Comparison of ENCODE assay signal across 25 mouse cellular contexts in the genomic region with DNA sequence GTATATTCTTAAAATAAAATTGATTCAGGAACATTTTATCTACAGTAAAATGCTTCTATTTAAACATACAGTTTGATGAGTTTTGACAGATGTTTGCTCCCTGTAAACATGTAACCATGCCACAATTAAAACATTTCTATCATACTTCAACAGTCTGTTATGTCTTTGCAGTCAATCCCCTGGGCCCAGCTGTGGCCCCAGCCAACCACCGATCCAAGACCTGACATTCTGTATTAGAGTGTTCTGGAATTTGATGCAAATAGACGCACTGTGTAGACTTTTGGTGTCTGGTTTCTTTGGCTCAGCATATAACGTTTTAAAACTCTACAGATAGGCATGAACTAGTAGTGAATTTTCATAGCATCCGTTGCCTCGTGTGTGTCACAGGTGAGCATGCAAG.
DNase-seq lines count a peak whose midpoint lies in the region; ATAC-seq and TF ChIP-seq lines count a peak whose summit lies in the region.
"Had no signal": no experiment of that assay in that cellular context is flagged by ENCODE, and none has a peak within 500 bp of the region (broad histone marks: within the 10 kb centered on the region; RNA-seq: fewer than 3 reads in every experiment).

No protein-coding gene starts in this region.

- intact Hi-C loops in gastrocnemius, postnatal 36 days (cut with DNase I), result no loop called here

- H3K27ac ChIP-seq in lung, embryonic 14.5 days (ENCODE audit: low read depth), result peak overlapping the region; percentile 46; the same call in 1 of the 2 replicates
- no peak overlapping the region for H3K27ac ChIP-seq in embryonic facial prominence, embryonic 13.5 days
- H3K27ac ChIP-seq in embryonic facial prominence, embryonic 15.5 days (replicated peaks), result no peak overlapping the region
- H3K27ac ChIP-seq: forebrain, embryonic 10.5 days; forebrain, embryonic 13.5 days; heart, adult 2 months; heart, embryonic 10.5 days; heart, embryonic 13.5 days; hindbrain, embryonic 14.5 days; hindbrain, postnatal 0 days had no signal

- H3K9ac ChIP-seq in lung, embryonic 14.5 days, result no peak overlapping the region
- no peak overlapping the region for H3K9ac ChIP-seq in embryonic facial prominence, embryonic 13.5 days
- no peak overlapping the region for H3K9ac ChIP-seq in embryonic facial prominence, embryonic 15.5 days
- H3K9ac ChIP-seq: forebrain, embryonic 13.5 days; heart, embryonic 13.5 days; hindbrain, embryonic 14.5 days had no signal

- H3K9me3 ChIP-seq in lung, embryonic 14.5 days (ENCODE audit: low read depth, low read length), result no peaks in the 10 kb centered on the region
- peaks cover 3% of the 10 kb centered on the region; the same call in 1 of the 2 replicates for H3K9me3 ChIP-seq in embryonic facial prominence, embryonic 13.5 days
- no peaks in the 10 kb centered on the region for H3K9me3 ChIP-seq in embryonic facial prominence, embryonic 15.5 days (replicated peaks)
- H3K9me3 ChIP-seq: forebrain, embryonic 13.5 days; heart, embryonic 10.5 days; heart, embryonic 13.5 days had no signal

- H3K36me3 ChIP-seq in lung, embryonic 14.5 days (ENCODE audit: insufficient read depth), result no peaks in the 10 kb centered on the region
- H3K36me3 ChIP-seq in embryonic facial prominence, embryonic 13.5 days, result no peaks in the 10 kb centered on the region
- no peaks in the 10 kb centered on the region for H3K36me3 ChIP-seq in embryonic facial prominence, embryonic 15.5 days
- H3K36me3 ChIP-seq: forebrain, embryonic 10.5 days; heart, embryonic 10.5 days; heart, embryonic 13.5 days had no signal

- 65% methylated on average over 5 of the region's 5 CpGs for WGBS in lung, embryonic 14.5 days
- WGBS in embryonic facial prominence, embryonic 13.5 days, result 43% methylated on average over 5 of the region's 5 CpGs
- 34% methylated on average over 5 of the region's 5 CpGs for WGBS in embryonic facial prominence, embryonic 15.5 days

- no peak overlapping the region for H3K4me3 ChIP-seq in lung, embryonic 14.5 days (ENCODE audit: low read depth, low read length)
- H3K4me3 ChIP-seq in embryonic facial prominence, embryonic 13.5 days, result no peak overlapping the region
- H3K4me3 ChIP-seq in embryonic facial prominence, embryonic 15.5 days (replicated peaks), result no peak overlapping the region
- H3K4me3 ChIP-seq: forebrain, embryonic 10.5 days; forebrain, embryonic 13.5 days; heart, adult 2 months; heart, embryonic 10.5 days; heart, embryonic 13.5 days had no signal

- no peak for TF ChIP-seq CTCF in lung, embryonic 14.5 days (IDR thresholded peaks at IDR 0.05; ENCODE audit: low read depth)

- no peak overlapping the region for H3K4me2 ChIP-seq in lung, embryonic 14.5 days
- no peak overlapping the region for H3K4me2 ChIP-seq in embryonic facial prominence, embryonic 13.5 days
- no peak overlapping the region for H3K4me2 ChIP-seq in embryonic facial prominence, embryonic 15.5 days (replicated peaks)
- H3K4me2 ChIP-seq: forebrain, embryonic 13.5 days; heart, embryonic 13.5 days; hindbrain, embryonic 14.5 days had no signal

- no peaks in the 10 kb centered on the region for H3K27me3 ChIP-seq in lung, embryonic 14.5 days (ENCODE audit: insufficient read depth, low read length)
- no peaks in the 10 kb centered on the region for H3K27me3 ChIP-seq in embryonic facial prominence, embryonic 13.5 days
- no peaks in the 10 kb centered on the region; the same call in 1 of the 2 replicates for H3K27me3 ChIP-seq in embryonic facial prominence, embryonic 15.5 days
- H3K27me3 ChIP-seq: forebrain, embryonic 13.5 days; heart, embryonic 13.5 days had no signal

- ATAC-seq in lung, embryonic 14.5 days (ENCODE audit: insufficient read depth), result 0 out of 2 replicates have a peak, but pooled peaks have one; percentile 43
- ATAC-seq in embryonic facial prominence, embryonic 13.5 days (ENCODE audit: insufficient number of reproducible peaks, insufficient read depth, low FRiP score, low TSS enrichment, low read depth), result 0 out of 2 replicates have a peak, but pooled peaks have one; percentile 43
- peak; percentile 58; the same call in 1 of the 2 replicates for ATAC-seq in embryonic facial prominence, embryonic 15.5 days (ENCODE audit: insufficient number of reproducible peaks, low FRiP score, low TSS enrichment, low read depth)
- ATAC-seq: activated CD4-positive, CD25-positive, alpha-beta regulatory T cell, adult 4 months; CD4-positive, CD25-positive, alpha-beta regulatory T cell, adult 4 months; forebrain, embryonic 13.5 days; hindbrain, postnatal 0 days; inflammation-experienced regulatory T-cells, adult 6 months; intestine, embryonic 16.5 days had no signal

- peak; percentile 24 for DNase-seq in lung, embryonic 14.5 days
- DNase-seq in lung, postnatal 36 days, result no peak
- DNase-seq in layer of hippocampus, adult 11-12 months (ENCODE audit: low spot score), result no peak
- no peak for DNase-seq in gastrocnemius, postnatal 36 days
- DNase-seq: adrenal gland, adult 8-10 months; adrenal gland, postnatal 25 days; cerebellum, adult 18-20 months; cerebellum, adult 9-10 months; cerebellum, postnatal 25 days; gastrocnemius, postnatal 25 days; heart, adult 2 months; heart, postnatal 14 days; heart, postnatal 4 days had no signal

- peaks cover 29% of the 10 kb centered on the region for H3K4me1 ChIP-seq in lung, embryonic 14.5 days (ENCODE audit: insufficient read depth)
- H3K4me1 ChIP-seq in embryonic facial prominence, embryonic 13.5 days, result peaks cover 18% of the 10 kb centered on the region
- no peaks in the 10 kb centered on the region; the same call in 1 of the 2 replicates for H3K4me1 ChIP-seq in embryonic facial prominence, embryonic 15.5 days
- H3K4me1 ChIP-seq: forebrain, embryonic 10.5 days; forebrain, embryonic 13.5 days; heart, embryonic 10.5 days had no signal
